Mouse (Mus musculus) T-helper 17 cell (primary cell): Measurements from ENCODE around the gene Dock4.

Experiments
- in situ Hi-C, 2 experiments: fragments of 300-600 bp; cut with MboI, MseI; formaldehyde crosslinking; loops; 1 replicate in 1 of 2; 2 replicates in 1 of 2; pipeline ENCODE4 v1.15.1; 2025; ENCODE audit warnings: high pct_unique_total_duplicates in 2 of 2

Dock4 gene

GRCm38 (mm10) chr12:40563703-40564102, 118.0 kb downstream of the Dock4 start:
- in situ Hi-C loops = no loop called here

- in situ Hi-C loops = no loop called here
Measured at GRCm38 (mm10) chr12:40564261-40564660, 118.5 kb downstream of the Dock4 start.

- in situ Hi-C loops = no loop called here
Measured at GRCm38 (mm10) chr12:40568365-40568885, 122.7 kb downstream of the Dock4 start.

GRCm38 (mm10) chr12:40568971-40569968, 123.5 kb downstream of the Dock4 start:
- in situ Hi-C loops = no loop called here

- in situ Hi-C loops = no loop called here
Measured at GRCm38 (mm10) chr12:40570250-40570649, 124.5 kb downstream of the Dock4 start.

- in situ Hi-C loops = no loop called here
Measured at GRCm38 (mm10) chr12:40574051-40574450, 128.3 kb downstream of the Dock4 start.

GRCm38 (mm10) chr12:40576749-40577148, 131.0 kb downstream of the Dock4 start:
- in situ Hi-C loops = no loop called here

GRCm38 (mm10) chr12:40580351-40580750, 134.6 kb downstream of the Dock4 start:
- in situ Hi-C loops = no loop called here

GRCm38 (mm10) chr12:40581037-40581436, 135.3 kb downstream of the Dock4 start:
- in situ Hi-C loops = no loop called here

GRCm38 (mm10) chr12:40582059-40582458, 136.3 kb downstream of the Dock4 start:
- in situ Hi-C loops = no loop called here

- in situ Hi-C loops = no loop called here
Measured at GRCm38 (mm10) chr12:40584526-40585289, 139.0 kb downstream of the Dock4 start.

- in situ Hi-C loops = no loop called here
Measured at GRCm38 (mm10) chr12:40585456-40586141, 139.8 kb downstream of the Dock4 start.

GRCm38 (mm10) chr12:40594161-40594560, 148.4 kb downstream of the Dock4 start:
- in situ Hi-C loops = no loop called here

GRCm38 (mm10) chr12:40595440-40595839, 149.7 kb downstream of the Dock4 start:
- in situ Hi-C loops = no loop called here

- in situ Hi-C loops = no loop called here
Measured at GRCm38 (mm10) chr12:40596020-40596419, 150.3 kb downstream of the Dock4 start.

- in situ Hi-C loops = no loop called here
Measured at GRCm38 (mm10) chr12:40596441-40596840, 150.7 kb downstream of the Dock4 start.

- in situ Hi-C loops = no loop called here
Measured at GRCm38 (mm10) chr12:40599952-40600351, 154.2 kb downstream of the Dock4 start.

GRCm38 (mm10) chr12:40605565-40605964, 159.8 kb downstream of the Dock4 start:
- in situ Hi-C loops = no loop called here

- in situ Hi-C loops = no loop called here
Measured at GRCm38 (mm10) chr12:40622926-40623325, 177.2 kb downstream of the Dock4 start.

- in situ Hi-C loops = no loop called here
Measured at GRCm38 (mm10) chr12:40626521-40626920, 180.8 kb downstream of the Dock4 start.

- in situ Hi-C loops = no loop called here
Measured at GRCm38 (mm10) chr12:40633242-40633641, 187.5 kb downstream of the Dock4 start.

- in situ Hi-C loops = no loop called here
Measured at GRCm38 (mm10) chr12:40634169-40634568, 188.4 kb downstream of the Dock4 start.
